Mouse (Mus musculus) cortical plate, adult 2 months (tissue): Measurements from ENCODE around the gene Pglyrp2. TPM values are rescaled to one million over a fixed set of nuclear protein-coding genes. Genes with fewer than 3 reads are reported as not detected.

ENCODE experiments used
- H3K27ac ChIP-seq: fragments of 200-500 bp; 2 replicates; pipeline ENCODE4 v1.5.1; 2012; ENCODE audit warnings: low read length, control low read depth, inconsistent platforms; ENCODE audit not compliant: insufficient read depth
- H3K4me1 ChIP-seq: fragments of 200-500 bp; 2 replicates; pipeline ENCODE4 v1.6.1; 2011; ENCODE audit warnings: low read length; ENCODE audit not compliant: control insufficient read depth, insufficient read depth
- H3K4me3 ChIP-seq: fragments of 200-500 bp; 2 replicates; pipeline ENCODE4 v1.5.1; 2011; ENCODE audit warnings: mild to moderate bottlenecking, low read length, control low read depth; ENCODE audit not compliant: insufficient read depth
- CTCF ChIP-seq: fragments of 200-500 bp; IDR thresholded peaks from 2 replicates; pipeline ENCODE4 v1.5.1; 2011; ENCODE audit warnings: mild to moderate bottlenecking, control low read depth, low read length; ENCODE audit not compliant: insufficient read depth; ENCODE audit errors: extremely low read depth
- POLR2A ChIP-seq: fragments of 200-500 bp; IDR thresholded peaks from 2 replicates; pipeline ENCODE4 v1.6.1; 2011; ENCODE audit warnings: mild to moderate bottlenecking, low read length, control low read depth; ENCODE audit not compliant: insufficient read depth; ENCODE audit errors: extremely low read depth
- polyA plus RNA-seq: library from polyadenylated mRNA; depleted of rRNA; stranded (reverse); fragments of >200 nt; gene quantifications from 2 replicates; pipeline ENCODE4 v1.2.3, GENCODE M21; 2012

Pglyrp2 gene
- polyA plus RNA-seq, 1 experiment = not detected

GRCm38 (mm10) chr17:32411898-32412297 lies 12.1 kb downstream of the Pglyrp2 start:
- Histone ChIP-seq H3K4me1 (no peaks in the 10 kb centered on the region), H3K27ac (no peak overlapping the region), H3K4me3 (no peak overlapping the region)
- no peak for TF ChIP-seq CTCF
- TF ChIP-seq POLR2A = no peak

- Histone ChIP-seq H3K4me1 (no peaks in the 10 kb centered on the region), H3K27ac (peak within 1 kb of the TSS; percentile 35; the same call in 1 of the 2 replicates), H3K4me3 (0 out of 2 replicates have a peak within 1 kb of the TSS, but pooled peaks have one; percentile 10)
- no peak for TF ChIP-seq CTCF
- TF ChIP-seq POLR2A = no peak
These were observed 20.6 kb downstream of the Pglyrp2 start, which contains the start of gene Rasal3 for GRCm38 (mm10) chr17:32403417-32403816. Rasal3 (minus strand) TSS chr17:32403583.

- Histone ChIP-seq H3K27ac (peak overlapping the region; percentile 35; the same call in 1 of the 2 replicates), H3K4me1 (no peaks in the 10 kb centered on the region), H3K4me3 (0 out of 2 replicates have a peak overlapping the region, but pooled peaks have one; percentile 10)
- no peak for TF ChIP-seq CTCF
- no peak for TF ChIP-seq POLR2A
These were observed 21.2 kb downstream of the Pglyrp2 start for GRCm38 (mm10) chr17:32402779-32403157.

GRCm38 (mm10) chr17:32402011-32402778 lies 21.8 kb downstream of the Pglyrp2 start:
- H3K4me1 ChIP-seq = no peaks in the 10 kb centered on the region
- TF ChIP-seq CTCF (no peak), POLR2A (no peak)
- H3K27ac ChIP-seq = no peak overlapping the region
- H3K4me3 ChIP-seq = no peak overlapping the region

GRCm38 (mm10) chr17:32396266-32396665 lies 27.7 kb downstream of the Pglyrp2 start:
- H3K4me3 ChIP-seq = no peak overlapping the region
- H3K4me1 ChIP-seq = no peaks in the 10 kb centered on the region
- no peak for TF ChIP-seq CTCF
- no peak for TF ChIP-seq POLR2A
- no peak overlapping the region for H3K27ac ChIP-seq

- Histone ChIP-seq H3K4me1 (no peaks in the 10 kb centered on the region), H3K27ac (no peak overlapping the region), H3K4me3 (no peak overlapping the region)
- TF ChIP-seq CTCF (no peak), POLR2A (no peak)
These were observed 30.0 kb downstream of the Pglyrp2 start for GRCm38 (mm10) chr17:32393944-32394343.

- no peaks in the 10 kb centered on the region for H3K4me1 ChIP-seq
- TF ChIP-seq CTCF (no peak), POLR2A (peak; percentile 37; the same call in 1 of the 2 replicates)
- H3K4me3 ChIP-seq = peak within 1 kb of the TSS; percentile 89
- peak within 1 kb of the TSS; percentile 91 for H3K27ac ChIP-seq
These were observed 34.8 kb downstream of the Pglyrp2 start, which contains the start of gene Wiz for GRCm38 (mm10) chr17:32389101-32389659. Wiz (minus strand) TSS chr17:32389439.

GRCm38 (mm10) chr17:32388370-32389100 lies 35.4 kb downstream of the Pglyrp2 start:
- H3K4me1 ChIP-seq = no peaks in the 10 kb centered on the region
- H3K27ac ChIP-seq = peak overlapping the region; percentile 60
- H3K4me3 ChIP-seq = peak overlapping the region; percentile 89
- TF ChIP-seq POLR2A = no peak
- TF ChIP-seq CTCF = no peak

GRCm38 (mm10) chr17:32387986-32388369 lies 36.0 kb downstream of the Pglyrp2 start:
- no peak for TF ChIP-seq POLR2A
- TF ChIP-seq CTCF = no peak
- Histone ChIP-seq H3K4me3 (peak overlapping the region; percentile 89), H3K27ac (no peak overlapping the region), H3K4me1 (no peaks in the 10 kb centered on the region)

GRCm38 (mm10) chr17:32386659-32387432 lies 37.1 kb downstream of the Pglyrp2 start:
- Histone ChIP-seq H3K4me1 (no peaks in the 10 kb centered on the region), H3K4me3 (no peak overlapping the region), H3K27ac (no peak overlapping the region)
- TF ChIP-seq CTCF (peak; percentile 73), POLR2A (no peak)
